Mouse (Mus musculus): ENCODE measurements around the gene Olah. TPM values are rescaled to one million over a fixed set of nuclear protein-coding genes. Genes with fewer than 3 reads are reported as not detected.

Olah gene
- polyA plus RNA-seq, 1 experiment from 2014 or later = not detected

- Histone ChIP-seq H3K9ac (replicated peaks; ENCODE audit: low read length) (no peak within 1 kb of the TSS), H3K4me2 (ENCODE audit: low read length) (peak within 1 kb of the TSS; percentile 92)
- 71% methylated on average over 3 of the region's 3 CpGs for WGBS
Observed at GRCm38 (mm10) chr2:3422548-3422947, 25.5 kb upstream of the Olah start, which contains the start of gene Meig1. Meig1 (minus strand) TSS chr2:3422648.

GRCm38 (mm10) chr2:3420157-3420556 is 23.1 kb upstream of the Olah start:
- Histone ChIP-seq H3K36me3 (ENCODE audit: control insufficient read depth, insufficient read depth, low read length) (no peaks in the 10 kb centered on the region), H3K9me3 (ENCODE audit: control insufficient read depth, low read length) (no peaks in the 10 kb centered on the region), H3K4me2 (ENCODE audit: low read length) (no peak overlapping the region), H3K9ac (replicated peaks; ENCODE audit: low read length) (no peak overlapping the region), H3K27me3 (ENCODE audit: control insufficient read depth, insufficient read depth, low read length) (peaks cover 4% of the 10 kb centered on the region; the same call in 1 of the 2 replicates), H3K4me1 (ENCODE audit: control insufficient read depth, insufficient read depth, low read length) (peaks cover 10% of the 10 kb centered on the region), H3K4me3 (replicated peaks; ENCODE audit: low read depth, low read length) (no peak overlapping the region), H3K27ac (replicated peaks; ENCODE audit: low read depth, low read length) (no peak overlapping the region)
- DNase-seq (peak; percentile 21), ATAC-seq (ENCODE audit: low FRiP score, low TSS enrichment) (no peak)
- WGBS = 27% methylated on average over 4 of the region's 4 CpGs

More at GRCm38 (mm10) chr2:3422548-3422947, 25.5 kb upstream of the Olah start, which contains the start of gene Meig1:
- H3K4me1 ChIP-seq (ENCODE audit: control insufficient read depth, insufficient read depth, low read length) = peaks cover 10% of the 10 kb centered on the region
- ATAC-seq (ENCODE audit: low FRiP score, low TSS enrichment) (no peak), DNase-seq (no peak)
- H3K36me3 ChIP-seq (ENCODE audit: control insufficient read depth, insufficient read depth, low read length) = 0 out of 2 replicates have a peak, but pooled peaks cover 3% of the 10 kb centered on the region
- H3K27ac ChIP-seq (replicated peaks; ENCODE audit: low read depth, low read length) = no peak within 1 kb of the TSS
- peaks cover 4% of the 10 kb centered on the region; the same call in 1 of the 2 replicates for H3K27me3 ChIP-seq (ENCODE audit: control insufficient read depth, insufficient read depth, low read length)
- H3K9me3 ChIP-seq (ENCODE audit: control insufficient read depth, low read length) = no peaks in the 10 kb centered on the region
- H3K4me3 ChIP-seq (replicated peaks; ENCODE audit: low read depth, low read length) = no peak within 1 kb of the TSS

GRCm38 (mm10) chr2:3418883-3419431 is 21.9 kb upstream of the Olah start:
- H3K4me2 ChIP-seq (ENCODE audit: low read length) = peak overlapping the region; percentile 62
- H3K27ac ChIP-seq (replicated peaks; ENCODE audit: low read depth, low read length) = no peak overlapping the region
- DNase-seq (peak; percentile 98), ATAC-seq (ENCODE audit: low FRiP score, low TSS enrichment) (peak; percentile 94)
- H3K4me3 ChIP-seq (replicated peaks; ENCODE audit: low read depth, low read length) = peak overlapping the region; percentile 45
- H3K36me3 ChIP-seq (ENCODE audit: control insufficient read depth, insufficient read depth, low read length) = no peaks in the 10 kb centered on the region
- H3K9ac ChIP-seq (replicated peaks; ENCODE audit: low read length) = peak overlapping the region; percentile 31
- H3K4me1 ChIP-seq (ENCODE audit: control insufficient read depth, insufficient read depth, low read length) = 0 out of 2 replicates have a peak, but pooled peaks cover 4% of the 10 kb centered on the region
- no peaks in the 10 kb centered on the region for H3K9me3 ChIP-seq (ENCODE audit: control insufficient read depth, low read length)
- peaks cover 4% of the 10 kb centered on the region; the same call in 1 of the 2 replicates for H3K27me3 ChIP-seq (ENCODE audit: control insufficient read depth, insufficient read depth, low read length)
- WGBS = 1% methylated on average over 38 of the region's 38 CpGs

- Histone ChIP-seq H3K9me3 (ENCODE audit: control insufficient read depth, low read length) (no peaks in the 10 kb centered on the region), H3K9ac (replicated peaks; ENCODE audit: low read length) (no peak overlapping the region), H3K27me3 (ENCODE audit: control insufficient read depth, insufficient read depth, low read length) (peaks cover 4% of the 10 kb centered on the region; the same call in 1 of the 2 replicates), H3K27ac (replicated peaks; ENCODE audit: low read depth, low read length) (no peak overlapping the region), H3K4me1 (ENCODE audit: control insufficient read depth, insufficient read depth, low read length) (0 out of 2 replicates have a peak, but pooled peaks cover 4% of the 10 kb centered on the region), H3K4me2 (ENCODE audit: low read length) (no peak overlapping the region), H3K36me3 (ENCODE audit: control insufficient read depth, insufficient read depth, low read length) (no peaks in the 10 kb centered on the region), H3K4me3 (replicated peaks; ENCODE audit: low read depth, low read length) (no peak overlapping the region)
- WGBS = 78% methylated on average over 1 of the region's 1 CpGs
- no peak for ATAC-seq (ENCODE audit: low FRiP score, low TSS enrichment)
- no peak for DNase-seq
Observed at GRCm38 (mm10) chr2:3415676-3416075, 18.7 kb upstream of the Olah start.

- no peak overlapping the region for H3K4me3 ChIP-seq (replicated peaks; ENCODE audit: low read depth, low read length)
- no peaks in the 10 kb centered on the region for H3K4me1 ChIP-seq (ENCODE audit: control insufficient read depth, insufficient read depth, low read length)
- H3K27ac ChIP-seq (replicated peaks; ENCODE audit: low read depth, low read length) = no peak overlapping the region
- no peak for ATAC-seq (ENCODE audit: low FRiP score, low TSS enrichment)
- 35% methylated on average over 4 of the region's 4 CpGs for WGBS
- no peak overlapping the region for H3K9ac ChIP-seq (replicated peaks; ENCODE audit: low read length)
- H3K27me3 ChIP-seq (ENCODE audit: control insufficient read depth, insufficient read depth, low read length) = peaks cover 4% of the 10 kb centered on the region; the same call in 1 of the 2 replicates
- no peaks in the 10 kb centered on the region for H3K9me3 ChIP-seq (ENCODE audit: control insufficient read depth, low read length)
- H3K4me2 ChIP-seq (ENCODE audit: low read length) = no peak overlapping the region
- DNase-seq = peak; percentile 82
- H3K36me3 ChIP-seq (ENCODE audit: control insufficient read depth, insufficient read depth, low read length) = no peaks in the 10 kb centered on the region
Observed at GRCm38 (mm10) chr2:3414241-3414640, 17.2 kb upstream of the Olah start.

- Histone ChIP-seq H3K4me3 (replicated peaks; ENCODE audit: low read depth, low read length) (no peak overlapping the region), H3K4me2 (ENCODE audit: low read length) (no peak overlapping the region), H3K27me3 (ENCODE audit: control insufficient read depth, insufficient read depth, low read length) (no peaks in the 10 kb centered on the region), H3K27ac (replicated peaks; ENCODE audit: low read depth, low read length) (no peak overlapping the region), H3K9me3 (ENCODE audit: control insufficient read depth, low read length) (no peaks in the 10 kb centered on the region), H3K9ac (replicated peaks; ENCODE audit: low read length) (no peak overlapping the region), H3K36me3 (ENCODE audit: control insufficient read depth, insufficient read depth, low read length) (no peaks in the 10 kb centered on the region), H3K4me1 (ENCODE audit: control insufficient read depth, insufficient read depth, low read length) (no peaks in the 10 kb centered on the region)
- 81% methylated on average over 7 of the region's 7 CpGs for WGBS
- ATAC-seq (ENCODE audit: low FRiP score, low TSS enrichment) (no peak), DNase-seq (no peak)
Observed at GRCm38 (mm10) chr2:3407756-3408155, 10.7 kb upstream of the Olah start.

- no peaks in the 10 kb centered on the region for H3K27me3 ChIP-seq (ENCODE audit: control insufficient read depth, insufficient read depth, low read length)
- H3K4me3 ChIP-seq (replicated peaks; ENCODE audit: low read depth, low read length) = no peak overlapping the region
- no peak for ATAC-seq (ENCODE audit: low FRiP score, low TSS enrichment)
- no peak overlapping the region for H3K27ac ChIP-seq (replicated peaks; ENCODE audit: low read depth, low read length)
- no peaks in the 10 kb centered on the region for H3K9me3 ChIP-seq (ENCODE audit: control insufficient read depth, low read length)
- no peak overlapping the region for H3K4me2 ChIP-seq (ENCODE audit: low read length)
- no peak overlapping the region for H3K9ac ChIP-seq (replicated peaks; ENCODE audit: low read length)
- H3K36me3 ChIP-seq (ENCODE audit: control insufficient read depth, insufficient read depth, low read length) = no peaks in the 10 kb centered on the region
- DNase-seq = no peak
- WGBS = 90% methylated on average over 4 of the region's 4 CpGs
- no peaks in the 10 kb centered on the region for H3K4me1 ChIP-seq (ENCODE audit: control insufficient read depth, insufficient read depth, low read length)
Observed at GRCm38 (mm10) chr2:3405981-3406380, 9.0 kb upstream of the Olah start.

- H3K27ac ChIP-seq (replicated peaks; ENCODE audit: low read depth, low read length) = no peak overlapping the region
- 76% methylated on average over 2 of the region's 2 CpGs for WGBS
- no peak for ATAC-seq (ENCODE audit: low FRiP score, low TSS enrichment)
Observed at GRCm38 (mm10) chr2:3391945-3392344, 5.1 kb downstream of the Olah start.

More at GRCm38 (mm10) chr2:3391945-3392344, 5.1 kb downstream of the Olah start:
- no peak overlapping the region for H3K4me2 ChIP-seq (ENCODE audit: low read length)
- DNase-seq = no peak
- H3K9ac ChIP-seq (replicated peaks; ENCODE audit: low read length) = no peak overlapping the region
- no peaks in the 10 kb centered on the region for H3K27me3 ChIP-seq (ENCODE audit: control insufficient read depth, insufficient read depth, low read length)
- H3K4me3 ChIP-seq (replicated peaks; ENCODE audit: low read depth, low read length) = no peak overlapping the region
- H3K9me3 ChIP-seq (ENCODE audit: control insufficient read depth, low read length) = no peaks in the 10 kb centered on the region
- no peaks in the 10 kb centered on the region for H3K4me1 ChIP-seq (ENCODE audit: control insufficient read depth, insufficient read depth, low read length)
- H3K36me3 ChIP-seq (ENCODE audit: control insufficient read depth, insufficient read depth, low read length) = no peaks in the 10 kb centered on the region
